ENCODE assay signal across 16 mouse cellular contexts in genomic region chr19:59248553-59249286, GRCm38 (mm10). TPM values are rescaled to one million over a fixed set of nuclear protein-coding genes. Genes with fewer than 3 reads are reported as not detected.
A peak's percentile ranks its signal among the peaks of the same experiment; 100 is the strongest.
DNase-seq lines count a peak whose midpoint lies in the region; ATAC-seq and TF ChIP-seq lines count a peak whose summit lies in the region.
"Had no signal": no experiment of that assay in that cellular context is flagged by ENCODE, and none has a peak within 500 bp of the region (broad histone marks: within the 10 kb centered on the region; RNA-seq: fewer than 3 reads in every experiment).

No protein-coding gene starts in this region.

- TF ChIP-seq POLR2A in brain, embryonic 14.5 days (IDR thresholded peaks at IDR 0.05; ENCODE audit: borderline replicate concordance, extremely low read depth, insufficient read depth, insufficient read length, poor library complexity, severe bottlenecking) = no peak

- peak; percentile 33 for TF ChIP-seq CTCF in lung, postnatal 0 days (IDR thresholded peaks at IDR 0.05)
- peak; percentile 33; the same call in 1 of the 2 replicates for TF ChIP-seq CTCF in brain, embryonic 14.5 days (IDR thresholded peaks at IDR 0.05; ENCODE audit: borderline replicate concordance, extremely low read depth, insufficient read depth, insufficient read length)
- peak; percentile 47 for TF ChIP-seq CTCF in liver, embryonic 14.5 days (IDR thresholded peaks at IDR 0.05; ENCODE audit: low read depth)

- no peaks in the 10 kb centered on the region for H3K4me1 ChIP-seq in lung, postnatal 0 days (ENCODE audit: insufficient read depth, low read depth, low read length)
- peaks cover 0 to 4% of the 10 kb centered on the region in 2 experiments; a peak in 1 of 4 replicates for H3K4me1 ChIP-seq in liver, embryonic 14.5 days (replicated peaks; ENCODE audit: control insufficient read depth in 2 of 2, insufficient read depth in 2 of 2, low read length in 1 of 2)
- no peaks in the 10 kb centered on the region for H3K4me1 ChIP-seq in forebrain, embryonic 15.5 days
- H3K4me1 ChIP-seq: embryonic facial prominence, embryonic 15.5 days had no signal

- H3K27me3 ChIP-seq in lung, postnatal 0 days (replicated peaks; ENCODE audit: insufficient read depth, low read length) = no peaks in the 10 kb centered on the region
- no peaks in the 10 kb centered on the region for H3K27me3 ChIP-seq in liver, embryonic 14.5 days (ENCODE audit: control insufficient read depth, insufficient read depth, low read length)
- no peaks in the 10 kb centered on the region for H3K27me3 ChIP-seq in forebrain, embryonic 15.5 days
- H3K27me3 ChIP-seq: embryonic facial prominence, embryonic 15.5 days; hindbrain, embryonic 12.5 days had no signal

- H3K4me3 ChIP-seq in lung, postnatal 0 days (ENCODE audit: low read depth, low read length) = no peak overlapping the region
- H3K4me3 ChIP-seq in liver, embryonic 14.5 days (ENCODE audit: insufficient read depth in 1 of 2, low read depth in 2 of 2, low read length in 2 of 2) = no peak overlapping the region
- no peak overlapping the region for H3K4me3 ChIP-seq in forebrain, embryonic 15.5 days
- H3K4me3 ChIP-seq: embryonic facial prominence, embryonic 15.5 days; hindbrain, embryonic 12.5 days had no signal

- intact Hi-C loops in left cerebral cortex, postnatal 10 days (cut with DNase I) = no loop called here

- no peaks in the 10 kb centered on the region for H3K9me3 ChIP-seq in lung, postnatal 0 days (ENCODE audit: low read length)
- no peaks in the 10 kb centered on the region for H3K9me3 ChIP-seq in liver, embryonic 14.5 days (ENCODE audit: control insufficient read depth, low read length)
- no peaks in the 10 kb centered on the region for H3K9me3 ChIP-seq in forebrain, embryonic 15.5 days
- H3K9me3 ChIP-seq: embryonic facial prominence, embryonic 15.5 days; hindbrain, embryonic 12.5 days had no signal

- no peak for TF ChIP-seq EP300 in lung, postnatal 0 days (IDR thresholded peaks at IDR 0.05)
- TF ChIP-seq EP300 in liver, embryonic 14.5 days (IDR thresholded peaks at IDR 0.05; ENCODE audit: low read depth) = no peak

- H3K27ac ChIP-seq in lung, postnatal 0 days (ENCODE audit: low read length) = no peak overlapping the region
- no peak overlapping the region for H3K27ac ChIP-seq in liver, embryonic 14.5 days
- H3K27ac ChIP-seq in forebrain, embryonic 15.5 days (replicated peaks) = no peak overlapping the region
- H3K27ac ChIP-seq: embryonic facial prominence, embryonic 15.5 days; hindbrain, embryonic 12.5 days had no signal

- DNase-seq in lung, postnatal 0 days (ENCODE audit: low spot score) = no peak
- DNase-seq in lung, postnatal 25 days (ENCODE audit: low spot score) = no peak
- peak; percentile 22 for DNase-seq in brain, embryonic 14.5 days (ENCODE audit: low read depth)
- DNase-seq in liver, embryonic 14.5 days (ENCODE audit: low read depth in 3 of 3, low spot score in 3 of 3) = peak in 1 of 3 experiments; percentile 13
- DNase-seq in thymus, postnatal 25 days = peak; percentile 40
- DNase-seq in heart, adult 18-20 months = no peak
- no peak for DNase-seq in left cerebral cortex, postnatal 10 days (ENCODE audit: extremely low spot score in 1 of 2, low spot score in 2 of 2)
- DNase-seq: kidney, postnatal 25 days; lung, adult 2 months had no signal

- no peak for ATAC-seq in lung, postnatal 0 days
- no peak; the same call in 1 of the 2 replicates for ATAC-seq in liver, embryonic 14.5 days (ENCODE audit: insufficient read depth)
- ATAC-seq in forebrain, embryonic 15.5 days (replicated peaks) = no peak

- no peaks in the 10 kb centered on the region for H3K36me3 ChIP-seq in lung, postnatal 0 days (ENCODE audit: insufficient read depth, low read length)
- H3K36me3 ChIP-seq in liver, embryonic 14.5 days (replicated peaks; ENCODE audit: control insufficient read depth, insufficient read depth, low read depth) = no peaks in the 10 kb centered on the region
- H3K36me3 ChIP-seq in forebrain, embryonic 15.5 days = no peaks in the 10 kb centered on the region
- H3K36me3 ChIP-seq: embryonic facial prominence, embryonic 15.5 days; hindbrain, embryonic 12.5 days had no signal

- no peak overlapping the region for H3K4me2 ChIP-seq in lung, postnatal 0 days (replicated peaks; ENCODE audit: low read depth, low read length)
- no peak overlapping the region for H3K4me2 ChIP-seq in liver, embryonic 14.5 days (ENCODE audit: low read depth)
- no peak overlapping the region for H3K4me2 ChIP-seq in forebrain, embryonic 15.5 days (replicated peaks)
- H3K4me2 ChIP-seq: embryonic facial prominence, embryonic 15.5 days; hindbrain, embryonic 12.5 days had no signal

- WGBS in lung, postnatal 0 days = 58% methylated on average over 11 of the region's 11 CpGs
- WGBS in liver, embryonic 14.5 days (ENCODE audit: insufficient replicate concordance) = 18% methylated on average over 11 of the region's 11 CpGs
- 80% methylated on average over 11 of the region's 11 CpGs for WGBS in forebrain, embryonic 15.5 days

- H3K9ac ChIP-seq in lung, postnatal 0 days (replicated peaks; ENCODE audit: low read depth) = no peak overlapping the region
- H3K9ac ChIP-seq in liver, embryonic 14.5 days (replicated peaks) = no peak overlapping the region
- no peak overlapping the region for H3K9ac ChIP-seq in forebrain, embryonic 15.5 days (replicated peaks)
- H3K9ac ChIP-seq: embryonic facial prominence, embryonic 15.5 days; hindbrain, embryonic 12.5 days had no signal

RNA-seq across cellular contexts. Expression of gene Slc18a2, which starts 12.0 kb away (rescaled TPM):
- polyA plus RNA-seq in lung, postnatal 0 days (2015; fragmentation: Nextera tagmentation; extraction: Ambion mirVana) = 2.7 and 3.3 TPM in 2 replicates
- 26.1 and 37.8 TPM in 2 replicates for polyA plus RNA-seq in brain, embryonic 14.5 days (2012; rRNA removed)
- polyA plus RNA-seq in liver, embryonic 14.5 days (2012; rRNA removed) = 0.55 and 0.75 TPM in 2 replicates
- 2.1 and 2.4 TPM in 2 replicates for polyA plus RNA-seq in liver, embryonic 14.5 days (2014; fragmentation: Nextera tagmentation; extraction: Ambion mirVana)
- total RNA-seq in heart, adult 18-20 months (2021) = under 1 TPM; 0.55 to 0.82 TPM
- total RNA-seq in left cerebral cortex, postnatal 10 days (2021) = 1 to 10 TPM; 1.9 to 2.6 TPM
- 24.1 and 25.0 TPM in 2 replicates for polyA plus RNA-seq in forebrain, embryonic 15.5 days (2015; fragmentation: Nextera tagmentation; extraction: Ambion mirVana)

RNA-seq across cellular contexts. Expression of gene Kcnk18, which starts 29.7 kb away (rescaled TPM):
- polyA plus RNA-seq in lung, postnatal 0 days (2015; fragmentation: Nextera tagmentation; extraction: Ambion mirVana) = not detected in 2 replicates
- polyA plus RNA-seq in brain, embryonic 14.5 days (2012; rRNA removed) = not detected in 2 replicates
- not detected in 2 replicates for polyA plus RNA-seq in liver, embryonic 14.5 days (2012; rRNA removed)
- polyA plus RNA-seq in liver, embryonic 14.5 days (2014; fragmentation: Nextera tagmentation; extraction: Ambion mirVana) = not detected in 2 replicates
- total RNA-seq in heart, adult 18-20 months (2021) = not detected
- total RNA-seq in left cerebral cortex, postnatal 10 days (2021) = not detected
- not detected in 2 replicates for polyA plus RNA-seq in forebrain, embryonic 15.5 days (2015; fragmentation: Nextera tagmentation; extraction: Ambion mirVana)
- total RNA-seq: adrenal gland, adult 18-20 months; heart, adult 8-10 months had no signal
- polyA plus RNA-seq: embryonic facial prominence, embryonic 15.5 days; hindbrain, embryonic 12.5 days; lung, adult 2 months; spleen, adult 2 months; urinary bladder, adult 2 months had no signal

Comparison
In these comparisons a context has a peak if more than half of its experiments do, and no peak if none do; other contexts are left out.
1. DNase-seq: peak in brain, embryonic 14.5 days (single experiment) and thymus, postnatal 25 days (single experiment); none in lung, postnatal 0 days (single experiment), lung, postnatal 25 days (single experiment), heart, adult 18-20 months (0 of 2) and left cerebral cortex, postnatal 10 days (0 of 2).
2. Peak in every context shown above with its lines, with median percentiles within 50 percentile points of each other: CTCF ChIP-seq.